Mouse (Mus musculus): Measurements from ENCODE around the gene 1700001C19Rik.

The 1700001C19Rik gene

DNA sequence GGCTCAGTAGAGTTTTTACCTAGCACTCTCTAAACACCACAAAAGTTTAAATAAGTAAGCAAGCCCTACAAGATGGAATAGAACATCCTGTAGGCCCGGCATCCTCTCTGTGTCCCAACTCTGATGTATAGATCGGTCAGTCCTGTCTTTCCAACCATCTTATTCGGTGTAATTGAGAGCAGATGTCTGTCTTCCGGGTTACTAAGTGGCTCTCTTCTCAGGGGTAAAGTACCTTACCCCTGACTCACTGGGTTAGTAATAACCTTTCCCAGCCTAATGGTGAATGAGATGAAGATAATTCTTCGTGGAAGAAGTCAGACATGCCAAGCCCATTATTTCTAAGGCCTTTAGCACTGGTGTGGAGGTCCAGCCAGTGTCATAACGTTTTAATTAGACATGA is 63.2 kb downstream of the 1700001C19Rik start:
- TF ChIP-seq GATA4 (IDR thresholded peaks at IDR 0.05; ENCODE audit: insufficient replicate concordance, low read length) = no peak

DNA sequence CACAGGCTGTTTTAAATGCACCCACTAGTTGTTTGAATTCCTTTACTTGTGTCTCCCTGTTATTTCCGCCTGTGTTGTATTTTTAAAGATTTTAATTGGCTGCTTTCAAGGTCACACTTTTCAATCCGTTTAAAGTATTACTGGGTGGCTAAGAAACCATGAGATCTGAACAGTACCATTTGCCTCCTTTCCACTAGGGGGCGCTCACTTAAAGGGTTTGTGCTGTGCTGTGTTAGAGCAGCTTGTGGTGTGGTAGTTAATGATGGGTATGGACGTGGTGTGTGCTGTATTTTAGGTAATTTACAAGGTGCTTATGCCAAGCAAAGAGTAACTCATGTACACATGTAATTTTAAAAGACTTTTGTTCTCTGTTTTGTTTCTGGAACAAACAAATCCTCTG is 65.7 kb downstream of the 1700001C19Rik start:
- TF ChIP-seq GATA4 (IDR thresholded peaks at IDR 0.05; ENCODE audit: insufficient replicate concordance, low read length) = no peak

DNA sequence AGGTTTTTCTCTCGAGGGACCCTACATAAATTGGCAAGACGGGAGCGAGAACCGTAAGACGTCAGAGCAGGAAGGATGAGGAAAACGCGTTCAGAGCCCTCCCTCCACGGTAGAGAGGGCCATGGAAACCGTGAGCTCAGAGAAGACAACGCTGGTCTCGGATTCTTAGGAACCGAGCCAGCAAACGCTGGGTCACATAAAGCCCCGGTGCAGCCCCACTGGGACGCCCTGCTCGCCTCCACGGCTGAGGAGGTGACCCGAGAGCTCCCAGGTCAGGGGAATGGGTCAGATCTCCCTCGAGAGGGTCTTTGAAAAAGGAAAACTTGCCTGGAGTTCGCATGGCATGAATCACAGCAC is 68.1 kb downstream of the 1700001C19Rik start:
- no peak for TF ChIP-seq GATA4 (IDR thresholded peaks at IDR 0.05; ENCODE audit: insufficient replicate concordance, low read length)

DNA sequence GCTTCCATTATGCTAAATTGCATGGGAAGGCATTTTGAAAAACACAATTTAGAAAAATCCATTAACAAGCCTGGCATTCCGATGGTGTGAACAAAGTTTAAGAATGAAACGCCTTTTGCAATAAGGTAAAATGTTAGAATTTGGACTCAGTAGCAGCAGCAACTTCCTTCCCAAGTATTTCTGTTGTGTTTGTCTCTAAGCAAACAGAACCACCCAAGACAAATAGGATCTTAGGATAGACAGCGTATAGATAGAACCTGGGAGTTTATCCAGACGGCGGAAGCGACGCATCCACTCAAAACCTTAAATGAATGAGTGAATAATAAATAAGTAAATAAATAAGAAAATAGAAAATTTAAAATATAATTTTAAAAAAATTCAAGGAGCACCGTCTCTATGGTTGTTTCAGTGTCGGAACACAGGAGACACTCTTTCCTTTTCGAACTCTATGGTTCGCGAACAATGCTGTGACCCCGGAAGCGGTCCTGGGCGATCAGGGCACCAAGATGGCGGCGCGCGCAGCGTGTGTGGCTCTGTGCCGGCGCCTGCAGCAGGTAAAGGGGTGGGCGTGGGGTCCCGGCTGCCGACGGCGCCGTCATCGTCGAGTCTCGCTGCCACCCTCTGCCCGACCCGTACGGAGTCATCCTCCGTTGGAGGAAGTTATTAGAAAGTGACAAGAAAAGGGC is 68.6 kb downstream of the 1700001C19Rik start, which contains the start of gene Mrps10:
Gene Mrps10, plus strand, starts transcription at position 487 of the 686 bp plus-strand sequence.
- TF ChIP-seq GATA4 (IDR thresholded peaks at IDR 0.05; ENCODE audit: insufficient replicate concordance, low read length) = no peak
